Mouse (Mus musculus) G1E (cell line): ENCODE measurements around the gene Ccnl2.

Experiments
- CTCF ChIP-seq: IDR thresholded peaks from 2 replicates; pipeline ENCODE4 v1.5.1; 2012; ENCODE audit warnings: low read depth, low read length, inconsistent platforms, mixed read lengths
- GATA1 ChIP-seq: IDR thresholded peaks from 2 replicates; pipeline ENCODE4 v1.6.1; 2012; ENCODE audit warnings: borderline replicate concordance, low read length, inconsistent platforms, mixed read lengths
- GATA2 ChIP-seq: IDR thresholded peaks from 2 replicates; pipeline ENCODE4 v1.6.1; 2012; ENCODE audit warnings: low read depth, low read length, inconsistent platforms, borderline replicate concordance
- POLR2AphosphoS5 ChIP-seq: IDR thresholded peaks from 2 replicates; pipeline ENCODE4 v1.6.1; 2012; ENCODE audit warnings: low read depth, low read length, inconsistent platforms; ENCODE audit not compliant: insufficient replicate concordance
- TAL1 ChIP-seq: conservative IDR thresholded peaks from 2 replicates; pipeline ENCODE4 v1.6.1; 2012; ENCODE audit warnings: low read depth, low read length, inconsistent platforms, mixed read lengths

- no peak for TF ChIP-seq CTCF
- no peak for TF ChIP-seq TAL1
- TF ChIP-seq GATA1 = no peak
- no peak for TF ChIP-seq GATA2
- no peak for TF ChIP-seq POLR2AphosphoS5
These were observed 41.1 kb downstream of the Ccnl2 start for GRCm38 (mm10) chr4:155853421-155853820.
